Mouse (Mus musculus) cortical plate, adult 2 months (tissue): ENCODE measurements around the gene C77080. TPM values are rescaled to one million over a fixed set of nuclear protein-coding genes. Genes with fewer than 3 reads are reported as not detected.
A peak's percentile ranks its signal among the peaks of the same experiment; 100 is the strongest.

Experiments used
- H3K27ac ChIP-seq: fragments of 200-500 bp; 2 replicates; pipeline ENCODE4 v1.5.1; 2012; ENCODE audit warnings: low read length, control low read depth, inconsistent platforms; ENCODE audit not compliant: insufficient read depth
- H3K4me1 ChIP-seq: fragments of 200-500 bp; 2 replicates; pipeline ENCODE4 v1.6.1; 2011; ENCODE audit warnings: low read length; ENCODE audit not compliant: control insufficient read depth, insufficient read depth
- H3K4me3 ChIP-seq: fragments of 200-500 bp; 2 replicates; pipeline ENCODE4 v1.5.1; 2011; ENCODE audit warnings: mild to moderate bottlenecking, low read length, control low read depth; ENCODE audit not compliant: insufficient read depth
- CTCF ChIP-seq: fragments of 200-500 bp; IDR thresholded peaks from 2 replicates; pipeline ENCODE4 v1.5.1; 2011; ENCODE audit warnings: mild to moderate bottlenecking, control low read depth, low read length; ENCODE audit not compliant: insufficient read depth; ENCODE audit errors: extremely low read depth
- POLR2A ChIP-seq: fragments of 200-500 bp; IDR thresholded peaks from 2 replicates; pipeline ENCODE4 v1.6.1; 2011; ENCODE audit warnings: mild to moderate bottlenecking, low read length, control low read depth; ENCODE audit not compliant: insufficient read depth; ENCODE audit errors: extremely low read depth
- polyA plus RNA-seq: library from polyadenylated mRNA; depleted of rRNA; stranded (reverse); fragments of >200 nt; gene quantifications from 2 replicates; pipeline ENCODE4 v1.2.3, GENCODE M21; 2012

The C77080 gene
- polyA plus RNA-seq, 1 experiment, result 15.0 TPM

DNA sequence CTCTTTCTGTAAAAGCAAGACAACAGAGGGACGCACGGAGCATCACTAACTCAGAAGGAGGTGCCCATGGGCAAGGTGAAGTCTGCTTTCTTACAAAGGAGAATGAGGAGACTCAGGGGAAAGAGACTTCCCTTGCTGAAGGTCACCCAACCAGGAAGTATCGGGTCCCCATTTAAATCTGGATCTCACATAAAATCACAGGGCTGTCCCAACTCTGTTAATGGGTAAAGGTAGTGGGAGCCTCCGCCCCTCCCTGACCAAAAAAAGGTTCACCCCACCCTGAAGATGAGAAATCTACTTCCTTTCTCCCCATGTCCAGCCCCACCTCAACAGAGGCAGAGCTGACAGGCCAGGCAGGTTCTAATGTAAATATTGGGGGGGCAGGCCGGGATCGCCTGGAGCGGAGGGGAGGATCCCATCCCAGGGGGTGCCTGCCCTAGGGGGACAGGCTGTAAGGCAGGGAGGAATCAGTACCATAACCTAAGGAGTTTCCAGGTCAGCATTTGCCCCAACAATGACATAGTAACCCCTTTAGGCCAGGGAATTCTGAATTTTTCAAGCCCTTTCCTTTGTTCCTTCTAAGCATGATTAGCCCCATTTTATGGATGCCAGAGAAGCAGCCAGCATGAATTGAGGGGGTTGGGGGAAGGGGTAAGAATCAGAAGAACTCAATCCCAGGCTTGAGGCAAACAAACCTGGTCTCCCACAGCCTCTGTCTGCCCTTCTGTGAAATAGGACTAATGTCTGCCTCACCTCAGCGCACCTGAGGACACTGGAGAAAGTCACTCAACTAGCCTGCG, 28.4 kb downstream of the C77080 start:
- Histone ChIP-seq H3K27ac (no peak overlapping the region), H3K4me1 (no peaks in the 10 kb centered on the region)
- TF ChIP-seq CTCF (no peak), POLR2A (no peak)

GRCm38 (mm10) chr4:129231594-129232450, 29.4 kb downstream of the C77080 start:
- TF ChIP-seq POLR2A, result no peak
- no peak for TF ChIP-seq CTCF
- Histone ChIP-seq H3K4me1 (no peaks in the 10 kb centered on the region), H3K4me3 (no peak overlapping the region), H3K27ac (no peak overlapping the region)

More for the DNA sequence above, 28.4 kb downstream of the C77080 start:
- H3K4me3 ChIP-seq, result no peak overlapping the region

DNA sequence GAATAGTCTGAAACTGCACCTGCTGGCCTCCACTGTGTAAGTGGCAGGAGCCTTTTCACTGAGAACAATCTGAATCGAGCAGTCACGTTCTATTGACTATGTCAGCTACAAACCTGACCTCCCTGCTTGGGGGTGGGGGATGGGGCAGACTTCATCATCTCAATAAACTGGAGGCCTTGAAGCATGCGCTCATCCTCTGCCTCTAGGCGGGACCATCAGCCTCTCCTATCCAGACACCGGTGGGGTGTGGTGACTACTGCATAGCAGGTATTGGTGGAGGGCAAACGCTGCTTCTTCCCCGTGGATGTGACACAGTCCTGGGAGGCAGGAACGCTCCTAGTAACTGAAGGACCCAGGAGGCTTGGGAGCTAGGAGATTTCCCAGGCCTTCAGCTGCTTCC, 30.3 kb downstream of the C77080 start:
- no peak overlapping the region for H3K27ac ChIP-seq
- no peak overlapping the region for H3K4me3 ChIP-seq
- H3K4me1 ChIP-seq, result no peaks in the 10 kb centered on the region
- TF ChIP-seq POLR2A, result no peak
- TF ChIP-seq CTCF, result no peak

DNA sequence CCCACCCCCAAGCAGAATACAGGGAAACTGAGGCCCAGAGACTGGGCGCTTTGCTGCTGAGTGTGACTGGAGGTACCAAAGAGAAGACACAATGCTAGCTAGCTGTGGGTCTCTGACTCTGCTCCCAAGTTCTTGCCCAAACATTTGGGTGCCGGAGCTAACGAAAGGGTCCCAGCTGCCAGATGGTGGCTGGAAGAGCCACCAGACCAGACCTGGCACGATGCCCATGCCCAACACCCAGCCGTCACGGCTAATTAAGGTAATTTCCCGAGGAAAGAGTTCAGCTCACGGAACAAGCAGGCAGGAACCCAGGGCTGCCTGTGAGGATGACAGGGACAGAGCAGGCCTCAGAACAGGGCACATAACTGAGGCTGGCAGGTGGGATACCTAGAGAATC, 33.2 kb downstream of the C77080 start:
- Histone ChIP-seq H3K4me1 (no peaks in the 10 kb centered on the region), H3K27ac (no peak overlapping the region), H3K4me3 (peak overlapping the region; percentile 12; the same call in 1 of the 2 replicates)
- TF ChIP-seq POLR2A, result no peak
- no peak for TF ChIP-seq CTCF

DNA sequence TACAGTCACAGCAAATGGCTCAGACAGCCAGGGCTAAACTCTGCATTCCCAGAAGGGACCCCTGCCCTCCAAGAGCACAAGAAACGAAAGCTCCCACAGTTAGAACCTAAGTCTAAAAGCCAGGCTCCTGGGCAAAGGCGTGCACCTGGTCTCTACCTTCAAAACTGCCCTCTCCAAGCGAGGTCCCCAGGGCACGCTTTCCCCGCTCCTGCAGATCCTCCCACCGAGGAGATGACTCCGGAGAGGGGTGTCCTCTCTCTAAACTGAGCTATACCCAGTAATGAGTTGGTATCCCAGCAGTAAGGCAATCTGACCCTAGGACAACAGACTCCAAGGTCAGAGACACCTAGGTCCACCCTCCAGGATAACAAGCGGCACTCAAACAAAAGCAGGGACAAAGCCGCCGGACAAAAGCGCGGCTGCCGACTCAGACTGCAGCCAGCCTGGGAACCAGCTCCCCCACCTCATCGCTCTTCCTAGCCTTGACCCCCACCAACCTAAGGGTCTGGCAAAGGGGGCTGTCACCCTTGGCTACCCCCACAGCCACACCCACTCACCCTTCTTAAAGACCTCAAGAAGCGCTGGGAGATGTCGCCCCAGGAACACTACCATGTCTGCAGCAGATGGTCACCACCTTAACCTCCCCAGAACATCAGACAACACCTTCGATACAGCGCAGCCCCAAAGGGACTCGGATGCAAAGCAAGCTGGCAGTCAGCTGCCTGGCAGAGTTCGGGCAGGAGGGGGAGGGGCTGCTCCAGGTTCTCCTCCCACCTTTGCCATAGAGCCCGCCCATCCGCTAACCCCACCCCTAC, 33.8 kb downstream of the C77080 start:
- TF ChIP-seq CTCF (no peak), POLR2A (no peak)
- Histone ChIP-seq H3K4me3 (peak overlapping the region; percentile 12), H3K27ac (no peak overlapping the region), H3K4me1 (no peaks in the 10 kb centered on the region)

DNA sequence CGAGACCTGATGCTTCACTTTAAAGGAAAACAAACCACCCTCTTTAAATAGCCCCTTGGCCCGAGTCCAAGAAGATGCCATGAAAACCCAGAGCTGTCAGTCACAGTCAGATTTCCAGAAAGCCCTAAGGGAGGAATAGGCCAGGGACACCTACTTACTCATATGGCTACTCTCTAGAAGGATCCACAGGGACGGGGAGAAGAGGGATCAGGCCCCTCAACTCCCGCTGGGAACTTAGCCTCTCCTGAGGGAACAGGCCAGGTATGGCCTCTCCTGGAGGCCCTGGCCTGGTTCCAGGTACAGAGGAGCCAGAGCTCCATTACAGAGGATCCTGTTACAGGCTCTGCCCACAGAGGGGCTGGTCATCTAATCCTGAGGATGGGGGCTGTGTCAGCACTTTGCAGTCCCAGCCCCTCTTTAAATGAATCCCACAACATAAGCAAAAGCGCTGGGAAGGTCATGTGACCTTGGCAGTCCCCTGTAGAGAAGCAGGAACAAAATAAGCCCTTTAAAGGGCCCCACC, 34.7 kb downstream of the C77080 start:
- no peaks in the 10 kb centered on the region for H3K4me1 ChIP-seq
- TF ChIP-seq POLR2A (no peak), CTCF (no peak)
- no peak overlapping the region for H3K4me3 ChIP-seq
- no peak overlapping the region for H3K27ac ChIP-seq

DNA sequence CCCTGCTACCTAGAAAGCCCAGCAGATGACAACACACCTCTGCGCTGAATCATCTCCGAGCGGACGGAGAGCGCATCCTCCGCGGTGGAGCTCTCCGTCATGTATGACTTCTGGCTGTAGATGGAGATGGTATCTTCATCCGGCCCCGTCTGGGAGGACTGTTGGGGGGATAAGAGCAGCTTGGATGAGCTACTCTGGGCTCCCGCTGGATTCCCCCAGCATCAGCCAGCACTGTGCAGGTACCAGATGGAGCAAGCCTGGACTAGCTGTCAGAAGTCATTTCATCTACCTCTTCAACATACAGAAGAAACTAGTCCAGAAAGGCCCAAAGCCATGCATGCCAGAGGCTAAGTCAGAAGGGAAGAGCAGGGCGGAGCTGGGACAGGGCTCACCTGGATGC, 35.9 kb downstream of the C77080 start:
- TF ChIP-seq CTCF (no peak), POLR2A (no peak)
- H3K4me3 ChIP-seq, result no peak overlapping the region
- no peaks in the 10 kb centered on the region for H3K4me1 ChIP-seq
- H3K27ac ChIP-seq, result no peak overlapping the region

DNA sequence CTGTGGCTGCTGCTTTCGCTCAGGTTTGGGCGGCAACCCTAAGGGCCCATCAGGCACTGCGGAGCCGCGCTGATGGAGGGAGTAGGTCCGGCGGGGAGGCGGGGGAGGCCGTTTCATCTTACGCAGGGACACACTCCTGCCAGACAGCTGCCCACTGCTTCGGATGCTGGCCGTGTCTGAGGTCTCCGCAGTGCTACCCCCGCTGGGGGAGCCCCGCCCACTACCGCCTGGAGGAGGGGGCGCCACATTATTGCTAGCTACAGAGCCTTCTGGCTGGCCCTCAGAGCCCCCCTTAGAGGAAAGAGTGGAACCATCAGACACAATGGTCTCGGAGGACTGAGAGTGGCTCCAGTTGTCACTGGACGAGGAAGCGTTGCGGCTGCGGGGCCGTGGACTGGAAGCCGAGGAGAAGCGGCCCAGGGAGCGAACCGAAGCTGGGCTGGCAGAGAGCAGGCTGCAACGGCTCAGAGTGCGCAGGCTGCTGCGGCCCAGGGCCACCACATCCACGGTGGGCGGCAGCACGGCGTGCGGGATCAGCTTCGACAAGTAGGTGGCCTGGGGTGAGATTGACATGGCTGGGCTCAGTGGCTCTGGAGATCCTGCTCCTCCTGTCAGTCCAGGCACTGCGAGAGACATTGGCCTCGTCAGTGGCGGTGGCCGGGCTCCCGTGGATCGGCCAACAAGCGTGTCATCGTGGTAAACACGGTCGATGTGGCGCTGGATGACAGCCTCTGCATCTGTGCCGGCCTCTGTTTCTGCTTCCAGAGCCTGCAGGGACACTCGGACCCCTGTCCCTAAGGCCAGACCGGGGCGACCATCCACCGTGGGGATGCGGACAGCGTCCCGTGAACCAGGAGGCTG, 37.6 kb downstream of the C77080 start:
- Histone ChIP-seq H3K27ac (no peak overlapping the region), H3K4me1 (no peaks in the 10 kb centered on the region), H3K4me3 (no peak overlapping the region)
- no peak for TF ChIP-seq CTCF
- no peak for TF ChIP-seq POLR2A
